Mouse (Mus musculus) left cerebral cortex, adult 2 months (tissue): ENCODE measurements around the gene Atp6v0d1. TPM values are rescaled to one million over a fixed set of nuclear protein-coding genes. Genes with fewer than 3 reads are reported as not detected.
A peak's percentile ranks its signal among the peaks of the same experiment; 100 is the strongest.
"Not testable (repeated sequence)": the region's sequence is repeated elsewhere in the genome, so short reads cannot be mapped to it uniquely, and the experiment has no call there.

ENCODE experiments used
- DNase-seq, 2 experiments: peaks; one replicate each; pipeline ENCODE4 v3.0.0; 2021 to 2022; ENCODE audit warnings: low spot score in 2 of 2, mixed read lengths in 1 of 2; ENCODE audit errors: extremely low spot score in 1 of 2
- H3K27ac ChIP-seq: fragments of 200-600 bp; 2 replicates; pipeline ENCODE4 v1.8.1; 2022
- H3K4me3 ChIP-seq: fragments of 200-600 bp; 2 replicates; pipeline ENCODE4 v1.8.1; 2022
- CTCF ChIP-seq: fragments of 200-600 bp; IDR thresholded peaks from 2 replicates; pipeline ENCODE4 v1.8.1; 2022; ENCODE audit warnings: antibody characterized with exemption, mild to moderate bottlenecking, moderate library complexity
- intact Hi-C: fragments of 180-260 bp; cut with DNase I; formaldehyde crosslinking; loops from one replicate; pipeline ENCODE4 v1.15.1; 2025
- total RNA-seq, 2 experiments: library from RNA; stranded (reverse); gene quantifications; 2 replicates each; pipeline ENCODE4 v1.2.3; 2021

Gene Atp6v0d1
- total RNA-seq, 2 experiments from 2014 or later: 288 to 319 TPM

- intact Hi-C loops: no loop called here
- no peak for TF ChIP-seq CTCF
- peak; percentile 20 to 43 for DNase-seq
- H3K4me3 ChIP-seq: no peak overlapping the region
- peak overlapping the region; percentile 56 for H3K27ac ChIP-seq
Measured at GRCm38 (mm10) chr8:105571810-105572209, 6.0 kb upstream of the Atp6v0d1 start.

- no peak for TF ChIP-seq CTCF
- Histone ChIP-seq H3K4me3 (peak overlapping the region; percentile 99), H3K27ac (no peak overlapping the region; the same call in 1 of the 2 replicates)
- no peak for DNase-seq
- intact Hi-C loops: loop anchor here (1.0 to 5.0 kb wide), 4 partner anchors 27 to 120 kb away; partner anchors contain the start of genes Agrp, Carmil2, Ctcf and Ripor1
Measured at GRCm38 (mm10) chr8:105566703-105567595, 1.1 kb upstream of the Atp6v0d1 start.

DNA sequence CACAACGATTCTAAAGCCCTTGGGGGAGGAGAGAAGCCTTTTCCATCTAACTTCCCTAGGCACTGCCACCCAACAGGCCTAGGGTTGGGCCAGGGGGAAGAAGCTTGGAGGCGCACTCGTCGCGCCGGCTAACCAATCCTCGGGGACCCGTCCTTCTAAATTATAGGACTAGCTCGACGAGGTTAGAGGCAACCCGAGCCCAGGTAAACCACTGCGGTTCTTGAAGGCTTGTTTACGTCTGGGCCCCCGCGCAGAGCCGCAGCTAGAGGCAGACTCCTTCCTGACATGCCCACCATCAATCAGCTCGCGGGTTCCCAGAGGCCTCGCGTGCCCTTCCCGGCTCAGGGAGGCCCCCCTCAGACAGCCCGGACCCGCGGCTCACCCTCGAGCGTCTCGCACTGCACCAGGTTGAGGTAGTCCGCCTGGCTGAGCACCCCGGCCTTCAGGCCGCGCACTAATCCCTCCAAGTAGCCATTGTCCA is 406 bp downstream of the Atp6v0d1 start:
- intact Hi-C loops: loop anchor here (5.0 kb wide), 1 partner anchor 122 kb away; the partner anchor contains the start of gene Carmil2
- Histone ChIP-seq H3K4me3 (peak overlapping the region; percentile 99), H3K27ac (peak overlapping the region; percentile 91)
- DNase-seq: no peak
- no peak for TF ChIP-seq CTCF

DNA sequence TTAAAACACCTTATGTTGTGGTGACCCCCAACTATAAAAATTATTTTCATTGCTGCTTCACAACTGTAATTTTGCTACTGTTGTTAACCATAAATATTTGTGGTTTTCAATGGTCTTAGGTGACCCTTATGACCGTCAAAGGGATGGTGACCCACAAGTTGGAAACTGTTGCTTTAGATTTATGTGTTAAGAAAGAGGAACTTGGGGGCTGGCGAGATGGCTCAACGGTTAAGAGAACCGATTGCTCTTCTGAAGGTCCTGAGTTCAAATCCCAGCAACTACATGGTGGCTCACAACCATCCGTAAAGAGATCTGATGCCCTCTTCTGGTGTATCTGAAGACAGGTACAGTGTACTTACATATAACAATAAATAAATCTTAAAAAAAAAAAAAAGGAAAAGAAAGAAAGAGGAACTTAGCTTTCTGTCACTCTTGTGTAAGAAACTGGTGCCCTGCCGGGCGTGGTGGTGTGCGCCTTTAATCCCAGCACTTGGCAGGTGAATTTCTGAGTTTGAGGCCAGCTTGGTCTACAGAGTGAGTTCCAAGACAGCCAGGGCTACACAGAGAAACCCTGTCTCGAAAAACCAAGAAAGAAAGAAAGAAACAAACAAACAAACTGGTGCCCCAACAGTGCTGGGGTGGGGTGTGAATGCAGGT is 1.1 kb downstream of the Atp6v0d1 start:
- intact Hi-C loops: loop anchor here (5.0 kb wide), 1 partner anchor 123 kb away; the partner anchor contains the start of gene Carmil2

GRCm38 (mm10) chr8:105563871-105564270 is 2.0 kb downstream of the Atp6v0d1 start:
- TF ChIP-seq CTCF: no peak
- no peak overlapping the region for H3K27ac ChIP-seq
- no peak for DNase-seq
- H3K4me3 ChIP-seq: peak overlapping the region; percentile 99; the same call in 1 of the 2 replicates
- intact Hi-C loops: no loop called here

More for the DNA sequence above, 1.1 kb downstream of the Atp6v0d1 start:
- DNase-seq, H3K27ac ChIP-seq: not testable (repeated sequence)
- H3K4me3 ChIP-seq: peak overlapping the region; percentile 99

GRCm38 (mm10) chr8:105562863-105563262 is 3.0 kb downstream of the Atp6v0d1 start:
- Histone ChIP-seq H3K27ac (no peak overlapping the region), H3K4me3 (no peak overlapping the region)
- no peak for DNase-seq
- no peak for TF ChIP-seq CTCF
- intact Hi-C loops: no loop called here

- no peak for DNase-seq
- H3K4me3 ChIP-seq: no peak overlapping the region
- intact Hi-C loops: loop anchor here (2.0 kb wide), 1 partner anchor 22 kb away; no protein-coding TSS in a partner anchor
- H3K27ac ChIP-seq: no peak overlapping the region
- TF ChIP-seq CTCF: no peak
Measured at GRCm38 (mm10) chr8:105555230-105555629, 10.6 kb downstream of the Atp6v0d1 start.

DNA sequence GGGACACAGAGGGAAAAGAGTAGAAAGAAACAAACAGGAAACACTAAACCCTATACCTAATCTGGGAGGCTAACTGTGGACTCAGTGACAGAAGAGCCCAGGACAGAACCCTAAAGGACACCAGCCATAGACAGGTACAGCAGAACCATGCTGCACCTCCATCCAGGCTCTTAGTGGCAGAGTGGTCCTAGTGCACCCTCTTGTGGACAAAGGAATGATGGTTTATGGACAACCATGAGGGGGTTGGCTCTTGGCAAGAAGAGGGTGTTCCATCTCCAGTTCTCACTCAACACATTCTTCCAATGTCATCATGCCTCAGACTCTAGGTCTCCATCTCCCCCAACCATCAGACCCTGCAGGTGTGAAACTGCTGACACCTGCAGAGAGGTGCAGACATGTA is 11.8 kb downstream of the Atp6v0d1 start:
- DNase-seq: peak; percentile 50 to 54
- TF ChIP-seq CTCF: peak; percentile 81
- H3K4me3 ChIP-seq: no peak overlapping the region
- H3K27ac ChIP-seq: no peak overlapping the region
- intact Hi-C loops: loop anchor here (1.0 to 2.0 kb wide), 2 partner anchors 21 to 38 kb away; no protein-coding TSS in a partner anchor

- TF ChIP-seq CTCF: no peak
- Histone ChIP-seq H3K27ac (no peak overlapping the region), H3K4me3 (no peak overlapping the region)
- intact Hi-C loops: no loop called here
- no peak for DNase-seq
Measured at GRCm38 (mm10) chr8:105552824-105553223, 13.0 kb downstream of the Atp6v0d1 start.

- intact Hi-C loops: no loop called here
- Histone ChIP-seq H3K27ac (no peak overlapping the region), H3K4me3 (no peak overlapping the region)
- TF ChIP-seq CTCF: no peak
- DNase-seq: no peak
Measured at GRCm38 (mm10) chr8:105552032-105552431, 13.8 kb downstream of the Atp6v0d1 start.

DNA sequence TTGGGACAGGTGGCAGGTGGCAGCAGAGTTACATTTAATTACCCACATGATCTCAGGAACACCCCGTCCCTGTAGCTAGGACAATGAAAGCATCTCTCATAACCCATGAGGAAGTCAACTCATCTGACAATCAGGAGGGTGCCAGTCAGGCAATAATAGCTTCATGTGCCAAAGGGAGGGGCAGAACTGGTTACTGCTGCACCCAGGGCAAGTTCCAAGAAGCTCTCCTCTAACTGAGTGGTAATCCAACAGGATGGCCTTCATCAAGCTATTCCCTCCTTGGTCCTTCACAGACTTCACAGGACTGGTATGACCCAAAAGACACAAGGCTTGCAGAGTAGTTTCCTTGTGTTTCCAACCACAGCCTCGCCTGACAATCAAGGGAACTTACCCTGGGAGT is 15.8 kb downstream of the Atp6v0d1 start:
- intact Hi-C loops: no loop called here
- TF ChIP-seq CTCF: no peak
- Histone ChIP-seq H3K27ac (no peak overlapping the region), H3K4me3 (no peak overlapping the region)
- no peak for DNase-seq

DNA sequence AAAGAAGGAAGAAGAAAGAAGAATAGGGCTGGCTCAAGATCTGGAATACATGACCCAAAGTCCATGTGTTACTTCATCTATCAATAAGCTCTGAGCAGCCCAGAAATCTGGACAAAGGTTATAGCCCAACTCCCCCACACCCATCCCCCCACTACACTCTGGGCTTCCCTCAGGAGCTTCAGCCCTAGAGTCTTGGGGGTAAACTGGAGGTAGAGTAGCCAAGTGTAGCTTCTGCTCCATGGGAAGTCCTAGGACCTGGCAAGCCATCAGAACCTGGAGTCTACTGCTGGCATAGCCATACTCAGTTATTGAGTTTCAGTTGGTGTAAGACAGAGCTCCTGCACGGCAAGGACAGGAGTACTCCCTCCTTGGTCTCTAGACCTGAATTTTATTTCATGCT is 16.3 kb downstream of the Atp6v0d1 start:
- H3K27ac ChIP-seq: no peak overlapping the region

More for the DNA sequence above, 16.3 kb downstream of the Atp6v0d1 start:
- DNase-seq: no peak
- intact Hi-C loops: no loop called here
- no peak overlapping the region for H3K4me3 ChIP-seq
- no peak for TF ChIP-seq CTCF
